Mouse (Mus musculus) megakaryocyte, embryonic 14.5 days (primary cell): Measurements from ENCODE around the gene Col25a1.

ENCODE experiments used
- FLI1 ChIP-seq: IDR thresholded peaks from 2 replicates; pipeline ENCODE4 v1.6.1; 2012; ENCODE audit warnings: low read length, inconsistent platforms, mixed read lengths
- GATA1 ChIP-seq: IDR thresholded peaks from 3 replicates; pipeline ENCODE4 v1.6.1; 2012; ENCODE audit warnings: mixed read lengths, low read length, inconsistent platforms, borderline replicate concordance

DNA sequence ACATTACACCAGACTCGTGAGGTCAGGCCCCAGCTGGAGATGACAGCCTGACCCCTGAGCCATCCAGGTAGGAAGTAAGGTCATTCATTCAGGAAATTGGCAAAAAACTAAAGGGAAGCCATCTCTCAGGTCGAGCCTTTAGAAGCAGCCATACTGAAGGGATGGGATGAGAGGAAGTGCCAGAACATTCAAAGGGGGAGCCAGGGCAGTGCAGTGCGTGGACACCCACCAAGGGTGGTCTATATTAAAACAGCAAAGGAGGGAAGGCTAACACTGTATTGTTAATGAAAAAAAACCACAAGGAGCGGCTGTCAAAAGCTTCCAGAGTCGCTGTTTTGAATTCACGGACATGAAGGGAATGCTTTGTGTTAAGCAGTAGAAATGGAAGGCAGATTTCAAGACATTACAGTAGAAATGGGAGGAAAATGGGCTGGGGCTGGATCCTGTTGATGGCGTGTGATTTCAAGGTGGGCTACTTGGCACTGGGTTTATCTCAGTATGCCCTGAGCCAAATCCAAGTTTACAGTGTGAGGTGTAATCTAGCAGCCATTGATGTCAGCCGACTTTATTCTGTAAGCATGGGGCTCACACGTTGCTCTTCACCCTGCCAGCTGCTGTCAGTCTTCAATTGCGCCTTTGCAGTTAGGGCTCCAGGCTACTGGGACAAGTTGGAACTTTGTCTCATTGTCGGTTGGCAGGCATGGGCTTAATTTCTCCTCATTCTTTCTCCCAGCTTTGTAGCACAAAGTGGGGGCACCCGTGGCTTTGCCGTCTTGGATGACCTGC, 312.7 kb downstream of the Col25a1 start:
- TF ChIP-seq GATA1 (no peak), FLI1 (no peak)
